Mouse (Mus musculus) heart, postnatal 0 days (tissue): ENCODE results near the gene Pcsk4. TPM values are rescaled to one million over a fixed set of nuclear protein-coding genes. Genes with fewer than 3 reads are reported as not detected.
A peak's percentile ranks its signal among the peaks of the same experiment; 100 is the strongest.

Experiments
- ATAC-seq: fragments of 200-750 bp; cut with Nextera tagmentation; 2 replicates; pipeline ENCODE4 v1.8.0; 2017; ENCODE audit warnings: low read depth, moderate number of reproducible peaks, moderate library complexity; ENCODE audit not compliant: insufficient read depth
- DNase-seq: peaks from one replicate; pipeline ENCODE4 v3.0.0-alpha.2; 2016; ENCODE audit warnings: low spot score
- H3K27ac ChIP-seq: fragments of 300-500 bp; sonication (generic); 2 replicates; pipeline ENCODE4 v1.5.1; 2014; ENCODE audit warnings: low read depth, mild to moderate bottlenecking
- H3K27me3 ChIP-seq: fragments of 300-500 bp; sonication (generic); 2 replicates; pipeline ENCODE4 v1.6.1; 2014; ENCODE audit warnings: low read length, mixed read lengths; ENCODE audit not compliant: control insufficient read depth, insufficient read depth
- H3K36me3 ChIP-seq: fragments of 300-500 bp; sonication (generic); replicated peaks from 2 replicates; pipeline ENCODE4 v1.6.1; 2014; ENCODE audit warnings: low read length, mixed read lengths; ENCODE audit not compliant: control insufficient read depth, insufficient read depth
- H3K4me1 ChIP-seq: fragments of 300-500 bp; sonication (generic); 2 replicates; pipeline ENCODE4 v1.6.1; 2014; ENCODE audit warnings: antibody characterized with exemption; ENCODE audit not compliant: control insufficient read depth, insufficient read depth
- H3K4me2 ChIP-seq: fragments of 300-500 bp; sonication (generic); 2 replicates; pipeline ENCODE4 v1.6.1; 2014; ENCODE audit warnings: low read depth, mild to moderate bottlenecking, low read length, moderate library complexity
- H3K4me3 ChIP-seq: fragments of 300-500 bp; sonication (generic); 2 replicates; pipeline ENCODE4 v1.5.1; 2014; ENCODE audit warnings: low read depth, low read length
- H3K9ac ChIP-seq: fragments of 300-500 bp; sonication (generic); replicated peaks from 2 replicates; pipeline ENCODE4 v1.6.1; 2014; ENCODE audit warnings: low read depth, low read length, mixed read lengths
- H3K9me3 ChIP-seq: fragments of 300-500 bp; sonication (generic); replicated peaks from 2 replicates; pipeline ENCODE4 v1.6.1; 2016; ENCODE audit warnings: low read length; ENCODE audit not compliant: control insufficient read depth
- CTCF ChIP-seq: IDR thresholded peaks from 2 replicates; pipeline ENCODE4 v1.5.1; 2016; ENCODE audit warnings: antibody characterized with exemption, control low read depth, low read depth
- EP300 ChIP-seq: IDR thresholded peaks from 2 replicates; pipeline ENCODE4 v1.6.1; 2016; ENCODE audit warnings: antibody characterized with exemption, low read depth
- WGBS: fragments of 180-500 bp; shearing (Covaris S2); extraction: QIAGEN DNeasy Blood & Tissue Kit; methylation state at CpG from one replicate; pipeline ENCODE4 v1.1.7; 2014; 5-methylcytosine and 5-hydroxymethylcytosine counted together
- polyA plus RNA-seq: library from polyadenylated mRNA; unstranded; fragments of >200 nt; fragmentation: Nextera tagmentation; extraction: Ambion mirVana; gene quantifications from 2 replicates; pipeline ENCODE4 v1.2.1, GENCODE M21; 2015
- total RNA-seq: library from RNA; depleted of rRNA; stranded (reverse); fragments of >200 nt; gene quantifications from 2 replicates; pipeline ENCODE4 v1.2.3, GENCODE M21; 2014; ENCODE audit warnings: low replicate concordance

Gene Pcsk4
- total and polyA plus RNA-seq, 2 experiments from 2014 or later = 2.1 TPM; not detected in 1

- peak; percentile 66 for TF ChIP-seq CTCF
- 0 out of 2 replicates have a peak, but pooled peaks have one; percentile 43 for TF ChIP-seq EP300
- peak within 1 kb of the TSS; percentile 71 for H3K4me2 ChIP-seq
- peaks cover 22% of the 10 kb centered on the region for H3K36me3 ChIP-seq
- peak; percentile 92 for ATAC-seq
- DNase-seq = peak; percentile 97
- peak within 1 kb of the TSS; percentile 80 for H3K4me3 ChIP-seq
- peak within 1 kb of the TSS; percentile 94 for H3K9ac ChIP-seq
- 0 out of 2 replicates have a peak, but pooled peaks cover 4% of the 10 kb centered on the region for H3K4me1 ChIP-seq
- 0 out of 2 replicates have a peak, but pooled peaks cover 2% of the 10 kb centered on the region for H3K27me3 ChIP-seq
- H3K27ac ChIP-seq = peak within 1 kb of the TSS; percentile 88
- H3K9me3 ChIP-seq = no peaks in the 10 kb centered on the region
- under 1% methylated on average over 72 of the region's 72 CpGs for WGBS
These were observed 36.8 kb downstream of the Pcsk4 start, which contains the start of gene Rps15 for GRCm38 (mm10) chr10:80292251-80293146. Gene Rps15 (plus strand): TSS chr10:80292453.

- no peaks in the 10 kb centered on the region for H3K27me3 ChIP-seq
- H3K4me2 ChIP-seq = no peak overlapping the region
- no peak for DNase-seq
- H3K36me3 ChIP-seq = peaks cover 46% of the 10 kb centered on the region
- H3K4me3 ChIP-seq = no peak overlapping the region
- H3K9ac ChIP-seq = no peak overlapping the region
- TF ChIP-seq CTCF (no peak), EP300 (no peak)
- no peaks in the 10 kb centered on the region for H3K4me1 ChIP-seq
- 62% methylated on average over 8 of the region's 8 CpGs for WGBS
- H3K9me3 ChIP-seq = no peaks in the 10 kb centered on the region
- H3K27ac ChIP-seq = no peak overlapping the region
- no peak for ATAC-seq
These were observed 40.6 kb downstream of the Pcsk4 start for GRCm38 (mm10) chr10:80288657-80289056.

GRCm38 (mm10) chr10:80288097-80288496 is 41.2 kb downstream of the Pcsk4 start:
- peaks cover 50% of the 10 kb centered on the region for H3K36me3 ChIP-seq
- DNase-seq = no peak

GRCm38 (mm10) chr10:80285222-80286070 is 43.9 kb downstream of the Pcsk4 start:
- H3K36me3 ChIP-seq = peaks cover 59% of the 10 kb centered on the region
- no peak for ATAC-seq
- peaks cover 16% of the 10 kb centered on the region for H3K4me1 ChIP-seq
- no peak overlapping the region for H3K9ac ChIP-seq
- no peak overlapping the region for H3K4me3 ChIP-seq
- no peak overlapping the region for H3K27ac ChIP-seq
- H3K4me2 ChIP-seq = no peak overlapping the region
- 76% methylated on average over 15 of the region's 15 CpGs for WGBS
- no peak for DNase-seq
- H3K9me3 ChIP-seq = no peaks in the 10 kb centered on the region
- TF ChIP-seq EP300 = no peak
- no peak for TF ChIP-seq CTCF
- no peaks in the 10 kb centered on the region for H3K27me3 ChIP-seq

More at GRCm38 (mm10) chr10:80288097-80288496, 41.2 kb downstream of the Pcsk4 start:
- ATAC-seq = no peak
- H3K4me3 ChIP-seq = no peak overlapping the region
- H3K27ac ChIP-seq = no peak overlapping the region
- H3K4me2 ChIP-seq = no peak overlapping the region
- WGBS = 95% methylated on average over 12 of the region's 12 CpGs
- H3K4me1 ChIP-seq = no peaks in the 10 kb centered on the region
- TF ChIP-seq EP300 = no peak
- no peak for TF ChIP-seq CTCF
- no peak overlapping the region for H3K9ac ChIP-seq
- H3K9me3 ChIP-seq = no peaks in the 10 kb centered on the region
- no peaks in the 10 kb centered on the region for H3K27me3 ChIP-seq
